Mouse (Mus musculus): ENCODE results near the gene Capzb. TPM values are rescaled to one million over a fixed set of nuclear protein-coding genes. Genes with fewer than 3 reads are reported as not detected.
A peak's percentile ranks its signal among the peaks of the same experiment; 100 is the strongest.

Capzb gene
- total RNA-seq, 2 experiments from 2014 or later: 35.6 to 94.3 TPM

DNA sequence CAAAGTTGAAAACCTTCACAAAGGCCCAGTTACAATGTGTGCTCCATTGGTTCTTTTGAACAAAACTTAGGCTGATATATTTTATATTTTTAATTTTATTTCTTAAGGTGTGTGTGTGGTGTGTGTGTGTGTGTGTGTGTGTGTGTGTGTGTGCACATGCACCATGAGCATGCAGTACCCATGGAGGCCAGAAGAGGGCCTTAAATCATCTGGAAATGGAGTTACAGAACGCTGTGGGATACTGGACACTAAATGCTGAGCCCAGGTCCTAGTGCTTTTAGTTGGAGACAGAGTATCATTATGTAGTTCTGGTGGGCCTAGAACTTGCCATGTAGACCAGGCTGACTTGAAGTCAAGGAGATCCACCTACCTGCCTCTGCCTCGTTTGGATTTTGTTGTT, 13.5 kb upstream of the Capzb start:
- no peak for ATAC-seq (replicated peaks; ENCODE audit: low FRiP score, poor library complexity, severe bottlenecking)

DNA sequence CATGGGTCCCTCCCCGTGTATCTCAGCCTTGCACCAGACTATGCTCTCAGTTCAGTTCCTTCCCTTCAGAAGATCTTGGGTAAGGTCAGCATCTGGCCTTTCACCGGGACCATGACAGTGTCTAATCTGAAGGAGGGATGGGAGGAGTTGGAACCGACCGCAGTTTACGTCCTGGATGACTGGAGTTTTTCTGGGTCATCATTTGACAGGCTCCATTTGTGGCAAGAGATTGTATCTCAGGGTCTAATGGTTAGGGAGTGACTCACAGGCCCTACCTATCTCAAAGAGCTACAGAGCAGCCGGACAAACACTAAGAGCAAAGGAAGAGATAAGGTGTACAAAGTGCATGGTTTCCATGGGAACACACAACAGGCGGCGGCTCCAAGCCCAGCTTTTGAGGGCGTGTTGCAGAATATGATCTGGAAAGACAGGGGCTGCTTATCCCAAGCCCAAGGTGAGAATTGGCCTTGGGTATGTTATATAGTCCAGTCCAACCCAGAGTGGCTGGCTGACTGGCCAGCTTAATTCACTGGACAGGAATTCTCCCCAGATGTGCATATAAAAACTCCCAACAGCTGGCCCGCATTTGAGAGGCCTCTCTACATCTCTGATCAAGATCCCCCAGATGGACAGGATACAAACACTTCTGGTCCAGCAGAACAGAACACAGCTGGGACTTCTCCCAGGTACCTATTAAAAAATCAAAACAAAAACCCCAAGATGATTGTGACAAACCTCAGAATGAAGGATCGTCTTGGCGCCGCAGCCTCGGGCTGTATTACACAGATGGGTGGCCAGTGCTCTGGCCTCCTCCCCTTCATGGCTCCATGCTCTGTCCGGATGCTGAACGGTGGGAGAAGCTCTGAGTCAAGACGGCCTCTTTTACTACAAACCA, 12.7 kb upstream of the Capzb start:
- ATAC-seq (replicated peaks; ENCODE audit: low FRiP score, poor library complexity, severe bottlenecking): peak; percentile 75

DNA sequence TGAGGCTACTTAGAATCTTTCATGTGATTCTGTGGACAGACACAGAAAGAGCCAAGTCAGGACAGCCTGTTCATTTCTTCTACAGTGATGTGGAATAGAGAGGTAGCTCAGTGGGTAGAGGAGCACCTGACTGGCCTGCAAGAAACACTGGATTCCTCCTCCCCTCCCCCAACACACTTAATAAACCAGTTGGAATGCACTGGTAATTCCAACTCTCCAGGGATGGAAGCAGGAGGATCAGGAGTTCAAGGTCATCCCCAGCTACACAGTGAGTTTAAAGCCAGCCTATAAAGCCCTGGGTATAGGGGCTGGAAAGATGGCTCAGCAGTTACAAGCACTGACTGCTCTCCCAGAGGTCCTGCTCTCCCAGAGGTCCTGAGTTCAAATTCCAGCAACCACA, 10.2 kb upstream of the Capzb start:
- no peak for ATAC-seq (replicated peaks; ENCODE audit: low FRiP score, poor library complexity, severe bottlenecking)

DNA sequence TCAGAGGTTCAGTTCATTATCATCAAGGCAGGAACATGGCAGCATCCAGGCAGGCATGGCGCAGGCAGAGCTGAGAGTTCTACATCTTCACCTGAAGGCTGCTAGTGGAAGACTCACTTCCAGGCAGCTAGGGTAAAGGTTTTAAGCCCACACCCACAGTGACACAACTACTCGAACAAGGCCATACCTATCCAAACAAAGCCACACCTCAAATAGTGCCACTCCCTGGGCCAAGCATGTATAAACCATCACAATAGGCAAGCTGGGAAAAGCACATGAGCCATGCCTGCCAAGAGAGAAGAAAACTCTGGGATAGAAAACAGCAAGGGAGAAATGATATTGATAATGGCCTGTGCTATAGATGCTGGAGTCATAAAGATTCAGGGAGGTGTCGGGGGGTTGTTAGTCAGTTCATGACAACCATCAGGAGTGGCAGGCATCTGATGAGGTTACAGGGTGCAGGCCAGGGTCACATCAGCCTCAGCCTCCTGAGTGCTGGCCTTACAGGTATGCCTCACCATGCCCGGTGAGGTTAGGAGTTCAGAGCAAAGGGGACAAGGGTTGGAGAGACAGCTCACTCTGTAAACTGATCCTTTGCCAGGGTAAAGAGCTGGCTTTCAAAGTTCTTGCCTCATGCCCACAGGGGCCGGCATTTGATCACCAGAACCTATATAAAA, 6.8 kb upstream of the Capzb start:
- ATAC-seq (replicated peaks; ENCODE audit: low FRiP score, poor library complexity, severe bottlenecking): no peak

DNA sequence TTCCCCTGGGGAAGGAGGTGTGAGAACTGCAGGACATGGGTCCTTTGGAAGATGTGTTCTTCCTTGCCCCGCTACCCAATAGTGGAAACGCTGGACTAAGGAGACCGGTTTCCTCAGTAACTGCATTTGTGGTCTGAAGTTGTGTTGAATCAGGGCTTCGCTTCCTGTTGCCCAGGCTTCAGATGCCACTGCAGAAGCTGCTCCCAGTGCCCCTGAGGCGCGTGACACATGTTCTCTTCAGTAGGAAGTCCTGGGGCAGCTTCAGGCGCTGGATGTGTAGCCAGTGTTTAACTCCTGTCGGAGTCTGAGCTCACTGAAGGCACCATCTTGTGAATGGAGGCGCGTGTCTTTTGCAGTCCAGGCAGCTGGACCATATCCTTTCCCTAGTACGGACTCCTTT, 4.8 kb upstream of the Capzb start:
- no peak for ATAC-seq (replicated peaks; ENCODE audit: low FRiP score, poor library complexity, severe bottlenecking)

DNA sequence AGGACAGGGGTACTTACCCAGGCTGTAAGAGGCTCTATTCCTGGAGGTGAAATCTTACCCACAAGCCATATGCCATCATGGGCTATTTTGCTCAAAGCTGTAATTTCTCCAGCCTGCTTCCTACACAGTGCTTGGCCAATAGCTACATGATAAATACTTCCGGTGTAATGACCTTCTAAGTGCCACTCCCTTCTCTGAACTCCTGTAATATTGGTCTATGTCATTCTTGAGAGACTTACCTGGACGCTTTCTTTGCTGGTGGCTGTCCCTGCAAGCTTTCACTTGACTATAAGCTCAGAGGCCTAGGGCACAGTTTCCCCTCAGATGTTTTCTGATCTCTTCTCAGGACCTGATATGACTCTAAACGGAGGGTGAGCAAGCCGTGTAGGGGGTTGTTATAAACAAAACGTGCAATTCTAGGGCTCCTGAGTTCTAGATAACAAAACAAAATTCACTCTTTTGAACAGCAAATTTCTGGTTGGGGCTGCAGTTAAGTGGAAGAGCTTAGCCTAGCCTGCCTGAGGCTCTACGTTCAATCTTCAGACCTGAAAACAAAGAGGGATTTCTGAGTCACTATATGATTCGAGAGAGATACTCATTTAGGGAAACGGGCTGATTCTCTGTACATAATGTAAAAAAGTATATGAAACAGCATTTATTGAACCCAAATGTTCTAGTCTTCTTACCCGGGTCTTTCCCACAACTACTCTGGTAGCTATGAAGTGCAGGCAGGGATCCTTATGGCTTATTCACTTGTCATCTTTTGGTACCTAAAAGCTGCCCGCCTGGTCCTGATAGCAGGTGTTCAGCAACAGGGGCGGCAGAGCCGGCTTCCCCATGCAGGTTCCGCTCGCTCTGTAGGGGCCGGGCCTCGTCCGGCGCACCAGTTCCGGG, 847 bp upstream of the Capzb start:
- ATAC-seq (replicated peaks; ENCODE audit: low FRiP score, poor library complexity, severe bottlenecking): no peak; the same call in 1 of the 2 replicates

DNA sequence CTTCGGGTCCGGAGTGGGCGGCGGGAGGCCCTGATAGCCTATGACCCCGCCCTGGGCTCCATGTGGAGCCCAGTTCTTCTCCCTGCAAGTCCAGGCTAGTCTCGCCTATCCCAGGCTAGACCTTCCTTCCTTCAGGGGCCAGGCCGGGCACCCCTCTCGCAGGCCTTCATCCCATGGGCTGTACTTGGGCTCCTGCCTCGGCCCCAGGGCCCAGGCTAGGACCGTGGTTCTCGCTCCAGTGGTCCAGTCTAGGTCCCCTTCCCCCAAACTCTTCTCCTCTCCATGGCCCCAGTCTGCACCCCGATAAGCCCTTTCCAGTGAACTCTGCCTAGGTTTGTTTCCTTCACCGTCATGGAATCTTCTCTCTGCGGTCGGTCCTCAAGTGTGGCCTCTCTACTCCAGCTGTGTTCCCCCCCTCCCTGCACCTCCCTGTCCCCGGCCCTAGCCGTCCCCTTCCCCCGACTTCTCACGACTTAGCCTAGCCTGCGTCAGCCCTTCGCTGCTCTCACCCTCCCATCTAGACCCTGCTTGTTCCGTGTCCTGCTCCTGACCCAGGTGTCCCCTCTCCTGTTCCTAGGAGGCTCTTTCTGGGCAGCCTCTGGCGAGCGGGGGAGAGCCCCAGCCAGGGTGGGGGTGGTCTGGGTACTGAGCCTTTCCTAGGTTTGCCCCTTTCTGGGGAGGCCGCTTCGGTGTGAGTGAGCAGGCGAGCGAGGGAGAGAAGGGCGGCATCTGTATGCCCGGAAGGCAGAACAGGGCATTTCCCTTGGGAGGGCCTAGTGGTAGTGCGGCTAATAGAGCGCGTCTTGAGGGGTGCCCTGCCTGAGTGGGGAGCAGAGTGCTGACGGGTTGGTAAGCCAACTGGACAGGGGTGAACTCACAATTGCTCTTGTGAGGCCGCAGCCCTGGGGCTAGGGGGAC, 736 bp downstream of the Capzb start:
- ATAC-seq (replicated peaks; ENCODE audit: low FRiP score, poor library complexity, severe bottlenecking): peak; percentile 28

DNA sequence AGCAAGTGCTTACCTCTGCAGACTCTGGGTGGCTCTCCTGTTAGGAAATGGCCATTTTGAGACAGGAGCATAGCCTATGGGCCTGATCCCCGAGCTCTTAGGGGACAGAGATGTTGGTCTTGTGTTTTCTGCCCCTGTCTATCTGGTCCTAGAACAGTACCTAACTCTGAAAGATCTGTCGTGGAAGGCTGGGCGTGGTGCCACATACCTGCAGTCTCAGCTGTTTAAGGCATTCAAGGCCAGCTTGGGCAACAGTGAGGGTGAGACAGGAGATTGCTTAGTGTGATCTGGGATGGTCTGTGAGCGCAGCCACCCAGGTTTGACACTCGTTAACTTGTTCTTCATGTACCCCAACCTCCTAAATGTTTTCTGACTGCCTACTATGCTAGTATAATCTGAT, 2.4 kb downstream of the Capzb start:
- ATAC-seq (replicated peaks; ENCODE audit: low FRiP score, poor library complexity, severe bottlenecking): no peak

DNA sequence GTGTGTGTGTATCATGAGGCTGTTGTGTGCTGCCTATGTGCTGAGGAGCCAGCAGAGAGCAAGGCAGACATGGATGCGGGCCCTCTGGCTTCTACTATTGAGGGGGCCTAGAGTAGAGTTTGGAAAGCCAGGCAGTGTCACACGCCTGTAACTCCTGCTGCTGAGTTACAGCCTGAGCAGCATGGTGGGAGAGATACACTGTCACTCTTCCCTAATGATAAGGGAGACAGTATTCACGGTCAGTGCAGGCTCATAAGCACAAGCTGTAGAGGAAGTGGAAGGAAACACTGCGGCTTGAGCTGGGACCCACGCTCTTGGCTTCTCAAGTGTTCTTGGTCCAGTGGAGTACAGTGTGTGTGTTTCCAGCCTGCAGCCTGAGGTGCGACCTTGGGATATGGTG, 3.8 kb downstream of the Capzb start:
- ATAC-seq (replicated peaks; ENCODE audit: low FRiP score, poor library complexity, severe bottlenecking): no peak

DNA sequence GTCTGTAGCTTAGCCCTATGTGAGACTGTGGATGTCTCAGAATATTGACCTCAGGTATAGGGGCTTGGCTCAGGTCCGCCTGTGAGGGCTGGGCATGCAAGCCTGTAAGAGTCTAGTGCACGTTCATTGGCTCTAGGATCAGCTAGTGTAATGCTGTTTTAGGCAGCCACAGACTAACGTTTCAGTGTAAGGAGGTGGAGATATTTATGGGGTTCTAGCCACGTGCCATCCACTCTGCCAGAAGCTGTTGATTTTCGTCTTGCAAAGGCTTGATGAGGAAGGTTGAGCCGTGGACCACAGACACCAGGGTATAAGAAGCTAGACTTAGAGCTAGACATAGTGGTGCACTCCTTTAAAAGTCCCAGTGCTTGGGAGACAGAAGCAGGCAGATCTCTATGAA, 4.2 kb downstream of the Capzb start:
- ATAC-seq (replicated peaks; ENCODE audit: low FRiP score, poor library complexity, severe bottlenecking): no peak

DNA sequence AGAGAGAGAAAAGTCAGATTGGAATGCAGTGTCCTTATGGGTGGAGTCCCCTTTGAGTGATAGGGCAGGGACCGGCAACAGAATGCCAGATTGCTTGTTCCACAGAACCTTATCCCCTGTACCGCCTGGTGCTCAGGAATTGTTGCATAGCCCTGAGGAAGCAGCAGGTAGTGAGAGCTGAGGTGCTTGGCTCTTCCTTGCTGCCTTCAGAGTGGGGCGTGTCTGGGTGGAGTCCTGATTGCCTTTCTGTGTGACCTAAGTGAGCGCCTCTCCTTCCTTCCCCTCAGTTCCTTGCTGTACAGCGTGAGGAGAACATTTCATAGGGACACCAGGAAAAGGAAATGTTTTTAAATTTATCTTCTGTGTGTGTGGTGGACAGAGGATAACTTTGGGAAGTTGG, 4.8 kb downstream of the Capzb start:
- no peak for ATAC-seq (replicated peaks; ENCODE audit: low FRiP score, poor library complexity, severe bottlenecking)

DNA sequence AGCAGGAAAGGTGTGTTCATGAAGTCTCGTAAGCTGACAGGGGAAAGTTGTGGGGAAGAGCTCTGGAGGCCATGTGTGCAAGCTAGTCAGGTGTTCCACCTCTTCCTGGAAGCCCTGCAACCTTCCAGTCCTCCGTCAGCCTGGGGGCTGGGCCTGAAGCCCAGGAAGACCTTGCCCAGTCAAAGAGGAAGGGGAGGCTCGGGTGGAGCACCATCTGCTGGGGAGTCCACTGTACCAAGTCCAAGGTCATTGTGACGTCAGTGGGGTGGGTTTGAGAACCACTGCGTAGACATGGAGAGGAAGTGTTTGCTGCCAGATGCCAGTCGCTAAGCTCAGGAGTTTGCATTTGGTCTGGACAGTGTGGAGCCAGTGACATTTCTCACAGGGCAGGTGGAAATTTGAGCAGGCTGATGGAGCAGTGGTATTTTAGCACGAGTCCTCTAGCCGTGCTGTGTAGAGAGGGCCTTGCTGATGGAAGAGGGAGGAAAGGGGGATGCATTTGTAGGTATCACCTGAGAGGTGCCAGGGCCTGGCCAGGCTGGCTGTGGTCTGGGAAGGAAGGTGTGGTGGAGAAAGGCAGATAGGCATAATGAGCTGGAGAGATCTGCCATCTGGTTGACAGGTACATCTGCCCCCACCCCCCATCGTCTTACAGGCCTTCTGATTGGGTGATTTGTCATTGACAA, 5.4 kb downstream of the Capzb start:
- ATAC-seq (replicated peaks; ENCODE audit: low FRiP score, poor library complexity, severe bottlenecking): no peak

DNA sequence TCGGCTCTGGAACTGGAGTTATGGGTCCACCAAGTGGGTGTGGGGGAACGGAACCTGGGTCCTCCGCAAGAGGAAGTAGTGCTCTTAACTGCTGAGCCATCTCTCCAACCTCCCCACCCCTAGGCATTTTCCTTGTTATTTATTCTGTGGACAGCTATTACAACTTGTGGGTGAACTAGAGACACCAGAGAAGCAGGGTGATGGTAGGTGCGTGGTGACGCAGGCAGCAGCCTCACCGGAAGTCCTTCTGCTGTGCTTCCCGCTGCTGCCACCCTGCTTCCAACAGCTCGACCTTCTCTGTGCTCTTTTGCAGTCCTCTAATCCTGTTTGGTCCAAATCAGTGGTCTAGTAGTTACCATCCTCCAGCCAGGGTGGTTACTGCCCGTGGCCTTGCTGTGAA, 6.4 kb downstream of the Capzb start:
- ATAC-seq (replicated peaks; ENCODE audit: low FRiP score, poor library complexity, severe bottlenecking): no peak

DNA sequence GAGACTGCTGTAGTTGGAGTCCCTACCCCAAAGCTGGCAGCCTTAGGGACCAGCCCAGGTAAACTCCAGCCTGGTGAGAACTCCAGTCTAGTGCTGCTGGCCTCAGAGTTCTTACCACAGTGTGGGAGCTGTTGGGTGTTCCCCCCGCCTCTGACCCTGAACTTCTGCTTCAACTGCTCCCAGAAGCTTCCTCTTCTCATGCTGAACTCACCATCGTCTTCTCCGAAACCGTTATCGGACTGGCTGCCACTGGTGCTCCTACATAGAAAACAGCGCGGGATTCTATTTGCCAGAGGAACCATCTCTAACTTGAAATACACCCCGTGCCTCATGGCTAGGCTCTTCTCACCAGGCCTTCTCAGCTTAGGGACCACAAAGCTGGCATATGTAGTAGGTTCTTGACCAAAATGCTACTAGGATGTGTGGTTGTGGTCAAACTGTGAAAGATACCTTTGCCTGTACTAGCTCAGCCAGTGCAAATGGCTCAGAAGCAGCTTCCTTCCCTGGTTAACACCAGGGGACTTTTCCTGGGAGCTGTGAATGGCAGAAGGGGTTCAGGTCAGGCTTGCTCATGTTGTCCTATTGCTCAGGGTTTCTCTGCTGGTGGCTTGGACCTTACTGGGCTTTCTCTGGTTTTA, 7.1 kb downstream of the Capzb start:
- no peak for ATAC-seq (replicated peaks; ENCODE audit: low FRiP score, poor library complexity, severe bottlenecking)

DNA sequence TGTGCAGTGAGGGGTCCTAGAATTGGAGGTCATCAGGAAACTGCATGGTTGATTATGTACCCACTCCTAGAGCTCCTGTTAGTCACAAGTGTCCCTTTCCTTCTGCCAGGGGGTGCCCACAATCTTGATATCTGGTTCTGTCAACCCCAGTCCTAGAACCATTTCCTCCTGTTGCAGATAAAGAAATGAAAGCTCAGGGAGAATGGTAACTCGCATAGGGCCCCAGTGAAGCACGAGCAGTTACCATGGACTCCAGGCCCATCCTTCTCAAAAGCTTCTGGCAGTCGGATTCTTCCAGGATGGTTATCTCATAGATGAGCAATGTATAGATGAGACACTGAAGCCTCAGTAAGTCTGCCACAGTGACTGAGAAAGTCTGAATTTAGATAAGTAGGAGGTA, 8.2 kb downstream of the Capzb start:
- no peak for ATAC-seq (replicated peaks; ENCODE audit: low FRiP score, poor library complexity, severe bottlenecking)

DNA sequence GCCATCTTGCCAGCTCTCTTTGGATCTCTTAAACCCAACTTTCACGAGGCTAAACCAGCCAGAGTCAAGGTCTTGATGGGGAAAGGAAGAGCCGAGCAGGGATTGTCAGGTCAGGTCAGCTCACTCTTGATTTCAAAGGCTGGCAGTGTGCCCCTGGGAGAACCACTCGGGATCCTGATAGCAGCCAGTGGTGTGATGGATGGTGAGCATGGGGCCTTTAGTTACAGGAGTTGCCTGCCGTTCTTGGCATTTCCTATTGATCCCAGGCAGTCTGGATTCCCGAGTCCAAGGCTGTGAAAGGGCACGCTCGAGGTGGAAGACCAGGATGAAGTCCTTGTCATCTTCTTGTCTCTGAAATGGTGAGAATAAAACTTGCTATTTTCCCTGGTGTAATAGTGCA, 9.9 kb downstream of the Capzb start:
- no peak for ATAC-seq (replicated peaks; ENCODE audit: low FRiP score, poor library complexity, severe bottlenecking)

DNA sequence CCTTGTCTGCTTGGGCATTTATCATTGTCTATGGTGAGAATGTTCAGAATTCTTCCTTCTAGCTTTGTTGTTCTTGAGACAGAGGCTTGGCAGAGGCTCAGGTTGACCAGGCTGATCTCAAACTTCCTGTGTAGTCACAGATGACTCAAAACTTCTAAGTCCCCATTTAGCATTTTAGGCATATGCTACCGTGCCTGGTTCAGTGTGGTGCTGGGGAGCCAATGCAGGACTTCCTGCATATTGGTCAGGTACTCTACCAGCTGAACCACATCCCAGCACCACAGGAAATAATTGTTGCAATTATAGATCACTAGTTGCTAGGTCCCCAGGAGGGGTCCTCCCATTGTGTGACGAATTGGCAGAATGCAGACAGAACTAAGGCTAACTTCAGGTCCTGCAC, 10.7 kb downstream of the Capzb start:
- no peak for ATAC-seq (replicated peaks; ENCODE audit: low FRiP score, poor library complexity, severe bottlenecking)

DNA sequence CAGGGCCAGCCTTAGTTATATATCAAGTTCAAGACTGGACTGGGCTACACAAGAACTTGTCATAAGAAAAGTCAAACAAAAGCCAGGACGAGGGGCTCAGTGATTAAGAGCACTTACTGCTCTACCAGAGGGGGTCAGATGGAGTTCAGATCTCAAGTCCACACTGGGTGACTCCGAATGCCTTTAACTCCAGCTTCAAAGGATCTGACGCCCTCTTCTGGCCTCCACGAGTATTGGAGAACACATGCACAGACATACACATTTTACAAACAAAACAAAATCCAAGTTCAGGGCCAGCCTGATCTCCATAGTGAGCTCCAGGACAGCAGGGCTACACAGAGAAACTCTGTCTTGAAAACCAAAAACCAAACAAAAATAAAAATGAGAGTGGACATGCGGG, 13.1 kb downstream of the Capzb start:
- ATAC-seq (replicated peaks; ENCODE audit: low FRiP score, poor library complexity, severe bottlenecking): no peak
